Mouse (Mus musculus): Measurements from ENCODE around the gene Inpp5k.

Inpp5k gene

DNA sequence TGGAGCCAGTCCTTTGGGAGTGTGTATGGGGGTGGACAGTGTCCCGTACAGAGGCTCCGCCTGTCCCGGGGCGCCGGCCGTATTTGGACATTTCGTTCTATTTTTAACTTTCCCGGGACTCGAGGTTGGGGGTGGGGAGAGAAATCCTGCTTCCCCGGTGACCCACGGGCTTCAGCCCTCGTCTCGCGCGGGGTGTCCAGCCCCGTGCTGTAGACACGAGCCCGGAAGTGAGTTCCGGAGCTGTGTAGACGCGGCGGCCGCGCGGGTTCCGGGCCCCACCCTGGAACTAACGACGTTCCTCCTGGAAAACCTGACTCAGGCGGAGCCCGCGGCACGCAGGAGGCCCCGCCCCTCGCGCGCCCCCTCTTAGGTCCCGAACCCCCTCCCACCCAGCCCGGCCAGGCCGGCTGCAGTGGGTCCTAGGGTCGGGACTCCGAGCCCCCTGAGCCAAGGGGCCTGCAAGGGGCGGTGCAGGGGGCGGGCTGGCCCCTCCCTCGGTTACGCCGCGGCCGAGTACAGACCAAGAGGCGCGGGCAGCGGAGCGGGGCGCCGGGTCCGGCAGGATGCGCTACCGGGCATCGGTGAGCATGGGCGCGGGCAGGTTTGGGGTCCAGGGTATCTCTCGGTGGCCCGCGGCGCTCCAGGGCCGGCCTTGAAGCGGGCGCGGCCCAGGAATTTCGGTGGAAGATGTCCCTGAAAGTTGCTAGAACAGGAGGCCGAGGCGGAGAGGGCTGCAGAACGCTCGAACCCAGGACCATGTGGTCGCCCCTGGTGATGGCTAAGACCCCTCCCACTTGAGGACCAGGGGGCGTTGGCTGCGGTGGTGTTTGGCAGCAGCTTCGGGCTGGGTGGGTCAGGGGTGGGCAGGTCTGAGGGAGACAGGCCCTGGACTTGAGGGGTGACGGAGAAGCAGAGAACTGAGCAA is 25.1 kb downstream of the Inpp5k start:
- peak; percentile 89 for DNase-seq

DNA sequence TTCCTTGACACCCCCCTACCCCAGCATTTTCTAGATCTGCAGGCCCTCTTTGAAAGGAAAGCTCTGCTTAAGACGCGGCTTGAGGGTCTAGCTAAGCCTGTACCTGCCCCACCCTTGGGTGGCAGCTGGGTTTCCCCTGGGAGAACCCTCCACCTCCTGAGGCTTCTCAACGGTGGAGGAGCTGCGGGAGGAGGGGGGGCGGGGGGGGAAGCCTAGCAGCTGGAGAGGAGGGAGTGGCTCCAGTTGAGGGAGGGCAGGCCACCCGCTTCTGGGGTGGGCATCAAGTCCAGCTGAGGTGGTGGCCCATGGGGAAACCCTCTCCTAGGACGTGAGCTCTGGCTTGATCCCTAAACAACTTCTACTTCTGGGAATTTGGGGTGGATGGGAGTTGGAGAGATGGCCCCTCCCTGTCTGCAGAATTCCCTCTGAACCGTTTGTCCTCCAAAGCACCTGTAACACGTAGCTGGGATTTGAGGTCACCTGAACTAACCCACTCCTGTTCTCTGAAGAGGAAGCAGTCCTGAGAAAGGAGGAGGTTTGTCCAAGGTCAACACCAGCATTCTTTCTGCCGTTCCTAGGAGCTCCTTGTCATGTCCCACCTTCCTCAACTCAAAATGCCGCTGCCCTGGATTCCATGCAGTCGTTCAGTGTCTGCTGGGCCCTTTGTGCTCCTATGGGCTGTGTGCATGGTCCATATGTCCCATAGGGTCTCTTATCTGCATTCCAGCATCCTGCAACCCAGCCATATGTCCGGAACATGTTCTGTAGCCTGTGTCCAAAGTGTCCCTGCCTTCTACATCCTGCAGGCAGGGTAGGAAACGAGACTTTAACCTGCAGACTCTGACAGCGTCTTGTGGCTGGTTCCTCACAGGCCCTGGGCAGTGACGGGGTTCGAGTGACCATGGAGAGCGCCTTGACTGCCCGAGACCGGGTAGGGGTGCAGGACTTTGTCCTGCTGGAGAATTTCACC is 26.1 kb downstream of the Inpp5k start:
- DNase-seq, result peak; percentile 33

DNA sequence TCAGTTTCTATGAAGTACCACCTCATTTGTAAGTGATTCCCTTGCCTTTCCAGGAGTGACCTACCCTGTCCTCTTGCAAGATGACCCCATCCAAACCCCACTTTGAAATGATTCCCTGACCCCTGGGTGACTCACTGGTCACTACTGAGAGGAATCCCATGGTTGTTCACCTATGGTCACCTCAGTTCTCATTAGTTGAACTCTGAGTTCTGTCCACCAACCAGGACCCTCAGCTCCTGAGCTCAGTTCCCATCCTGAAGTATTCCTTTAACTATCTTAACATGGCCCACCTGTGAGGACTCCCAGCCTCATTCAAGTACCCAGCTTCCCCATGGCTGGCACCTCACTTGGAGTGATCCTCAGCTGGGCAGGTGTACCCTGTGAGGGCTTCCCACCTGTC is 27.1 kb downstream of the Inpp5k start:
- no peak for DNase-seq

DNA sequence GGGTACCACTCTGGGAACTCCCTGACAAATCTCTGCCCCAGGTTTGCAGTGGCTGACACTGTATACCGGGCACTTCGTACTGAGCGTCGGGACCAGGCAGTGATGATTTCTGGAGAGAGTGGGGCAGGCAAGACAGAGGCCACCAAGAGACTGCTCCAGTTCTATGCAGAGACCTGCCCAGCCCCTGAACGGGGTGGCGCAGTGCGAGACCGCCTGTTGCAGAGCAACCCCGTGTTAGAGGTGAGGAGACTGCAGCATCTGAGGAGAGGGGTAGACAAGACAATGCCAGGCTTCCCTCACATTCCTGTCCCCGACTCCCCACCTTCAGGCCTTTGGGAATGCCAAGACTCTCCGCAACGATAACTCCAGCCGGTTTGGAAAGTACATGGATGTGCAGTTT is 27.5 kb downstream of the Inpp5k start:
- DNase-seq, result no peak

DNA sequence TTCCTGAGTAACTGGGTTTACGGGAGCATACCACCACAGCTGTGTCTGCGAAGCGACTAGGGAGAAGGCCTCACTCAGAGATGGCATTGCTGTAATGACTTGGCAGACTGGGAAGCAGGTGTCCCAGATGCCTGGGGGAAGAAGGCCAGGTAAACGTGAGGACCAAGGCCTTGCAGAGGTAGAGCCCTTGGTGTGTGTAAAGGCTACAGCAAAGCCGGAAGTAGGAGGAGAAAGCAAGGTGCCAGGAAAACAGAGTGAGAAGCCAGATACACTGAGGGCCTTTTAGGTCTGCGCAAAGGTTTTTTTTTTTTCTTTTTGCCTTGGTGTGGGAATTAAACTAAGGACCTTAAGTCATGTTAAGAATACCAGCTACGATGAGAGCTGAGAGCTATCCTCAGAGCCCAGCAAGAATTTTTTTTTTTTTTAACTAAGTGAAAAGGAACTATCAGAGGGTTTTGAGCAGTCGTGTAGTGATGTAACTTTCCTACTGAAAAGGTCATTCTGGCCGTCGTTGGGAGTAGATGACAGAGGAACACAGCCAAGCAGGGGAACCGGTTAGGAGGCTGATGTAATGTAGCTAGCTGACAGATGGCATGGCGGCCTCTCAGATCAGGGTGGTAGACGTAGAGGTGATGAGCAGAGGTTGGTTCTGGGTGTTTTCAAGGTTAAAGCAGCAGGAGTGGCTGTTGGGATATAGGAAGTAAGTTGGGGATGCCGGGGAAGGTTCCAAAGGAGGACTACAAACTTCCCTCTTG is 28.4 kb downstream of the Inpp5k start:
- no peak for DNase-seq

DNA sequence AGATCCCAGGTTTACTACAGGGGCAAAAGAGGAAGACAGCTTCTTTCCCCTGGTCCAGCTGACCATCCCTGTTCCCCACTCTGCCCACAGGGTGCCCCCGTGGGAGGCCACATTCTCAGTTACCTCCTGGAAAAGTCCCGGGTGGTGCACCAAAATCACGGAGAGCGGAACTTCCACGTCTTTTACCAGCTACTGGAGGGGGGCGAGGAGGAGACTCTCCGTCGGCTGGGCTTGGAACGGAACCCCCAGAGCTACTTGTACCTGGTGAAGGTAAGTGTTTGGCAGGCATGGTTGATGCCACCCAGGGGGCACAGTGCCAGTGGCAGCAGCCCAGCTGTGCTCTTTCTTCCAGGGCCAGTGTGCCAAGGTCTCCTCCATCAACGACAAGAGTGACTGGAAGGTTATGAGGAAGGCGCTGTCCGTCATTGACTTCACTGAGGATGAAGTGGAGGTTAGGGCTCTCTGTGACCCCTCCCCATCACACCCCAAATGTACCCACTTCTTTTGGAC is 29.3 kb downstream of the Inpp5k start:
- DNase-seq, result no peak

DNA sequence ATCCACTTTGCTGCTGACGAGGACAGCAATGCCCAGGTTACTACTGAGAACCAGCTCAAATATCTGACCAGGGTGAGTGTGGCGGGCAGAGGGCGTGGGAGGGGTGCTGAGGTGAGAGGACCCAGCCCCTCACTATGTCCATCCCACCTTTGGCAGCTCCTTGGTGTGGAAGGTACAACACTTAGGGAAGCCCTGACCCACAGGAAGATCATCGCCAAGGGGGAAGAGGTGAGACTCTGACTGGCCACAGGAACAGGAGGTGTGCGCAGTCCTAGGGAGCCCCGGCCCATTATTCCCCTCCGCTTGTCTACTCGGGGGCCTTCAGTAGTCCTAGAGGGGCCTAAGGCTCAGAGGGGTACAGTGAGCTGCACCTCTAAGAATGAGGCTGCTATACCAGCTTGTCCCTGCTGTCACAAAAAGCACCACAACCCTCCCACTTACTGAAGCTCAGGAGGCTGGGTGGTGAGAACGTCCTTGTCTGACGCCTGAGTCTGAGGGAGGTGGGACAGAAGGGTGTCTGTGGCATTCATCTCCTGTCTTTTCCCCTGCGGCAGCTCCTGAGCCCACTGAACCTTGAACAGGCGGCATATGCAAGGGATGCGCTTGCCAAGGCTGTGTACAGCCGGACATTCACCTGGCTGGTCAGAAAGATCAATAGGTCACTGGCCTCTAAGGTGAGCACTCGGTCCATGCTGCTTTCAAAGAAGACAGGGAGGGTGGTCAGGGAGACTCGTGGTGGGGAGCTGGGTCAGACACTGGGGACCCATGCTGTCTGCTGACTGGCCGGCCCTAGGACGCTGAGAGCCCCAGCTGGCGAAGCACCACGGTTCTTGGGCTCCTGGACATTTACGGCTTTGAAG is 30.4 kb downstream of the Inpp5k start:
- DNase-seq, result no peak

DNA sequence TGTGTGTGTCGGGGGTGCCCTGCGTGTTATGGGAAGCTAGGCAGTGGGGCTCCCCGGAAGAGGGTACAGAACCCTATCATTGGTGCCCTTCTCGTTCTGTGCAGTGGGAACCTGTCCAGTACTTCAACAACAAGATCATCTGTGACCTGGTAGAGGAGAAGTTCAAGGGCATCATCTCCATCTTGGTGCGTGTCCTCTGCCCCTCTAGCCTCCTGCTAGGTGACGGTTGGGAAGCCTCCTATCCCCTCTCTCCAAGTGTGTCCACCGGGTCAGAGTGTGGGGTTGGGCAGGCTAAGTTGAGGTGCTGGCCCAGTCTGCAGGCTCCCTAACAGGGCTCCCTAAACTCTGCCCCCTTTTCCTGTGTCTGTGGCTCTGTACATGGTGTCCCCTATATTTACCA is 31.3 kb downstream of the Inpp5k start:
- no peak for DNase-seq

DNA sequence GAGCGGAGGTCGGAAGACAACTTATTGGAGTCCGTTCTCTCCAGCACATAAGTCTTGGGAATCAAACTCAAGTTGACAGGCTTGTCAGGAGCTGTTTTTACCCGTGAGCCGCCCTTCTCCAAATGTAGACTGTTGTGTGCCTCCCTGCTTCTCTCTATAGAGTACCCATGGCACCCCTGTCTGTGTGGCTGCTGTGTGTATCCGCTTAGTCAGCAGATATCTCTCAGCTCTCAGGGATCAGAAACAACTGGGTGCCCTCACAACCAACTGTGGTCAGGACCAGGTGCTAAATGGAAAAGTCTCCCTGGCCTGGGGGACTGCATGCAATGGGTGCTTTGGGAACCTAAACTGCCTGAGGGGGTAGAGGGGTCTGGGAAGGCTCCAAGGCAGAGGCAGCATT is 35.5 kb downstream of the Inpp5k start:
- no peak for DNase-seq

DNA sequence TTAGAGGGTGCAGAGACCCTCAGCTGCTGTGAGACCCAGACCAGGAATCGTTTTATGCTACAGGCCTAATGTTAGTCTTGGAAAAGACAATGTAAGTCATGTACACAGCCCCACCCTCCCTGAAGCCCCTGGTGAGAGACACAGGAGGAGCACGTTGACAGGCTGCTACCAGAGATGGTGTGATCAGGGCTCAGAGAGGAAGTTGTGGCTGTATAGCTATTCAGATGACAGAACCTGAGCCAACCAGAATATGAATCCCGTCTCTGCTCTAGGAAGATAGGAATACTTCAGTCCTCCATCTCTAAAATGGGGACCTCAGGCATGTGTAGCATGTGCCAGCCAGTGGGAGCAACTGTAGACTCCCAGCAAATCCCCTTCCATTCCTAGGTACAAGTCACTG is 37.8 kb downstream of the Inpp5k start:
- DNase-seq, result no peak

DNA sequence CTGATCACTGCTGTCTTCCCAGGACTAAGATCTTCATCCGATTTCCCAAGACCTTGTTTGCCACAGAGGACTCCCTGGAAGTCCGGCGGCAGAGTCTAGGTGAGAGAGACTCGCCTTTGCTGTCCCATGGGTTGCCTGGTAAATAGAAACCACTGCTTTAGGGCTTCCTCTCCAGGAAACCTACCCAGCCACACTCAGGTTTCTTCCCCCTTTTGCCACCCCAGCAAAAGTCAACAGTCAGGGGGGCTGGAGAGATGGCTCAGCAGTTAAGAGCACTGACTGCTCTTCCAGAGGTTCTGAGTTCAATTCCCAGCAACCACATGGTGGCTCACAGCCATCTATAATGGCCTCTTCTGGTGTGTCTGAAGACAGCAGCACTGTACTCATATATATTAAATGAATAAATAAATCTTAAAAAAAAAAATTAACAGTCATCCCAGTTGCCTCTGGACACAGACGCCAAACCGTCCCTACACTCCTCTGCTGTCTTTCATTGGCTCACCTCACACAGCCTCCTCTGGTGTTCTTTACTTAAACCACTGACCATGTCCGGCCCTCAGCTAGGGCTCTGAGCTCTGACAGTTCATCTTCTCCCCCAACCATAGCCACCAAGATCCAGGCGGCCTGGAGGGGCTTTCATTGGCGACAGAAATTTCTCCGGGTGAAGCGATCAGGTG is 38.5 kb downstream of the Inpp5k start:
- DNase-seq, result no peak

DNA sequence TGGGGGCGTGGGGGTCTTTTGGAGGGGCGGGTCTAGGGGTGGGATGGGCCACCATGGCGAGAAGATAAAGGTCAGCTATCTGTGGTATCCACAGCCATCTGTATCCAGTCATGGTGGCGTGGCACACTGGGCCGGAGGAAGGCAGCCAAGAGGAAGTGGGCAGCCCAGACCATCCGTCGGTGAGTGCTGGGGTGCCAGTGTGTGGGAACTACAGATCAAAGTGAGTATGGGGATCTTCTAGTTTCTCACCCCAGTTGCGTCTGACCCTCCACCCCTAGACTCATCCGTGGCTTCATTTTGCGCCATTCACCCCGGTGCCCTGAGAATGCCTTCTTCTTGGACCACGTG is 39.0 kb downstream of the Inpp5k start:
- DNase-seq, result no peak

DNA sequence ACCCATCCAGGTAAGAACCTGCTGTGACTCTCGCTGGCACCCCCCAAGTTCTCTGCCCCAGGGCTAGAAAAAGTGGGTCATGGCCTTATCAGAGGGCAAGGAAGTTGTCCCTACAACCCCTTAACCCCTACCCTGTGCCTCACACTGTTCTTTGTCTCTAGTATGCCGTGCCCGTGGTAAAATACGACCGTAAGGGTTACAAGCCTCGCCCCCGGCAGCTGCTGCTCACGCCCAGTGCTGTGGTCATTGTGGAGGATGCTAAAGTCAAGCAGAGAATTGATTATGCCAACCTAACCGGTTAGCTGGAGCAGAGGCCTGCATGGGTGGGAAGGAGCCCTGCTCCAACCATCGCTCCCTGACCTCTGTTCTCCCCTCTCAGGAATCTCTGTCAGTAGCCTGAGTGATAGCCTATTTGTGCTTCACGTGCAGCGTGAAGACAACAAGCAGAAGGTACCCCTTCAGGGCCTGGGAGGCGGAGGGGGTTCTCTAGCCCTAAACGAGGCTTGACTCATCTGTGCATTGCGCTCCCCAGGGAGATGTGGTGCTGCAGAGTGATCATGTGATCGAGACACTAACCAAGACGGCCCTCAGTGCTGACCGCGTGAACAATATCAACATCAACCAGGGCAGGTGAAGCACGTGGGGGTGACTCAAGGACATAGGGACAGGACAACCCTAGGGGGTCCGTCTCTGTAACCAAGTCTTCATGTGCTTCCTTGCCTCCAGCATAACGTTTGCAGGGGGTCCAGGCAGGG is 40.8 kb downstream of the Inpp5k start:
- DNase-seq, result no peak

DNA sequence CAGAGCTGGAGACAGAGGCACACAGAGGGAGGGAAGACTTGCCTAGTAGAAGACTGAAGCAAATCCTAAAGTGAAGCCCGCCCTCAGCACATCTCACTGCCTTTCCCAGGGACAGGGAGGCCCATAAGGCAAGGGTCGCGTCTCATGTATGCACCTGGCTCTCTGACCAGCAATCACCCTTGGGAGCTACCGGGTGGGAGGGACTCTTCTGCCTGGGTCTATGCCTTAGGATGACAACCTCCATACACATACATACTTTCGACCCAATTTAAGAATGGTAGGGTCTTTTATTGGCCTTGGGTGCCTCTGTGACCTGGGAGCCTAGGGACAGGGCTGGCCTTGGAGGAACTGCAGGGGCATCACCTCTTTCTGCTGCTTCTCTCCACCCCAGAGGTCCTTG is 42.6 kb downstream of the Inpp5k start:
- no peak for DNase-seq

DNA sequence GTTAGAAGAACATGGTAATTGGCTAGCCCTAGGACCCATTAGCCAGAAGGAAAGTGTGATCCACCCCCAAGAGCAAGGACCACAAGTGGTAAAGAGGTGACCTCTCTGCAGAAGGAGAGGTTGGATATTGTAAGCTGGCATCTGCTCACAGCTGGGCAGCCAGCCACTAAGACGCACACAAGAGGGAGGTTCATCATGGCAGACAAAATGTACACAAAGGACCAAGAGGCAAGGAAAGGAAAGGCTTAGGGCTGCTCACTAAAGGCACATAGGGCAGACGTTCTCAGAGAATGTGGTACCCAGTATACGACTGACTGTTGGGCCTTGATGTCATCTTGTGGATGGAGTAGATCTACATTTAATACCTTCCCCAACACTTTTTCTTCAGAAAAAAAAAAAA is 44.1 kb downstream of the Inpp5k start:
- DNase-seq, result no peak

DNA sequence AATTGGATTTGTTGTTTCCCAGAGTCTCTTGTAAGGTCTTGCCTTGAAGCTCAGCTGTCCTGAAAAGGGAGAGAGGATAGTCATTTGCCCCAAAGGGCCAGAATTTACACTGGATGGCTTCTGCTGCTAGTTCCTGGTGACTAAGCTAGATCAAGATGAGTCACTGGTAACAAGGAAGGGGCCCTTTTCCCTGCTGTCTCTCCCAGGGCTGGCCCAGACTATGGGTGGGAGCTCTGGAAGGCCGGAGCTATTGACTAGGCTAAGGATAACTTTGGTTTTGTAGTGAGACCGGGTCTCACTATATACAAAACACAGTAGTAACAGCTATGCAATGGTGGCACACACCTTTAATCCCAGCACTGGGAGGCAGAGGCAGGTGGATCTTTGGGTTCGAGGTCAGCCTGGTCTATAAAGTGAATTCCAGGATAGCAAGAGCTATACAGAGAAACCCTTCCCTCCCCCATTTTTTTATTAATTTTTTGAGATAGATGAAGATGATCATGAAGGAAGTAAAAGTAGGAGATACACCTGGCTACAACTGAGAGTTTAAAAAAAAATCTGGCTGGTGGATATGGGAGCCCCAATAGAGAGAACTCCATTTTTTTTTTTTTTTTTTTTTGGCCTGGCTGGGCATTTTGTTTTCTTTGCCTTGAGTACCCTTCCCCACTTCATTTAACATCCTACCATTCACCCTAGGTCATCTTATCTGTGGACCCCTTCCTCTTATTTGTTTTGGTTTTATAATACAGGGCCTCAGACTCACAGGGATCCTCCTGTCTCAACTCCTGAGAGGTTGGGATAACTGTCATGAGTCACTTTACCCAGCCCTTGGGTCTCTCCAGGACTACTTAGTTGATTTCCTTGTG is 47.3 kb downstream of the Inpp5k start:
- no peak for DNase-seq

DNA sequence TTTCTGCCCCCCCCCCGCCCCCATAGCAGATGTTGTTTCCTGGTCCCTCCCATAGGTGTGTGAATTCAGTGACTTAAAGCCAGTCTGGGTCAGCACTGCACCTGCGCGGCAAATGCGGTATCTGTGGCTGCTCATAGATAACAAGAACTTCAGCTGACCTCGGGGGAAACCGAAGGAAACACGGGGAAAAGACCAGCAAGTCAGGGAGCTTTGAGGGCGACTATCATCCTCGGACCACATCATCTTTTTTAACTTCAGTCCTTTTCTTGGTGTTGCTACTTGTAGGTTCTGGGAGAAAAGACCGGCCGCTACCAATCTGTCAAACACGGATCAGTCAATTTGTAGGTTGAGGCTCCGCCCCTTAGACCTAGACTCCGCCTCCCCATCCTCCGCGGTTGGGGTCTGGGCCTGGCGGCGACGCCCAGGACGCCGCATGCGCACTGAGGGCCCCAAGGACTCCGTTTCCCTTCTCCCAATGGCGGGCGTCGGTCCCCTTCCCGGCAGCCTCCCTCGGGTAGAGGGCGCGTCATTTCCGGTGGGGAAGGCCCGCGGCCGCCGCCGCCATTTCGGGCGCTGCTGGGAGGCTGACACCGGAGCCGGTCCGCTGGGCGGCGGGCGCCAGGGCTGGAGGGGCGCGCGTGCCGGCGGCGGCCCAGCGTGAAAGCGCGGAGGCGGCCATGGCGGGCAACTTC is 48.1 kb downstream of the Inpp5k start, which contains the start of gene Crk:
Crk (plus strand) TSS at position 513 of the 692 bp plus-strand sequence.
- peak; percentile 99 for DNase-seq

DNA sequence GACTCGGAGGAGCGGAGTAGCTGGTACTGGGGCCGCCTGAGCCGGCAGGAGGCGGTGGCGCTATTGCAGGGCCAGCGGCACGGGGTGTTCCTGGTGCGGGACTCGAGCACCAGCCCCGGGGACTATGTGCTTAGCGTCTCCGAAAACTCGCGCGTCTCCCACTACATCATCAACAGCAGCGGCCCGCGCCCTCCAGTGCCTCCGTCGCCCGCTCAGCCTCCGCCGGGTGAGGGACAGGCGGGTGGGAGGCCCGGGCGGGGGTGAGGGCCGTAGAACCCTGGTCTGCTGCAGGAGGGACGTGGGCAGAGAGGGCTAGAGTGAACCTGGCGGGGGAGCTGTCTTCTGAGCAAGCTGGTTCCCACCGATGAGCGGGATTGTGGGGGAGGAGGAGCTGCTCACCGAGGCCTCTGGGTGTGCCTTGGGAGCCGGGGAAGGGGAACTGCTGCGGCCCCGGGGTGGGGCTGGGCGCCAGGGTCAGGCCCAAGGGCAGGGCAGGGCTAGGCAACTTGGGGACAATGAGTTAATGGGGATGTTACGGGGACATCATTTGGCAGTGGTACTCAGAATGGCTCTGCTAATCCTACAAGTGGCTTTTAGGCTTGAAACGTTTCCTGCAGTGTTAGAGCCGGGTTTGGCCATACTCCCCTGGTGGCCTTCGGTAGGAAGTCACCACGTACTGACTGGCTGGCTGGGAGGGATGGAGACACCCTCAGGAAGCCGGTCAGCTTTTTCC is 48.8 kb downstream of the Inpp5k start:
- DNase-seq, result peak; percentile 78
